Mouse (Mus musculus) cerebellum, adult 2 months (tissue): ENCODE data around the gene Nek1.

ENCODE experiments used
- CTCF ChIP-seq: fragments of 200-500 bp; IDR thresholded peaks from 2 replicates; pipeline ENCODE4 v1.5.1; 2011; ENCODE audit warnings: low read depth, mild to moderate bottlenecking, control low read depth, low read length, moderate library complexity, borderline replicate concordance; ENCODE audit not compliant: insufficient read depth
- POLR2A ChIP-seq: fragments of 200-500 bp; IDR thresholded peaks from 2 replicates; pipeline ENCODE4 v1.6.1; 2011; ENCODE audit warnings: low read length, control low read depth, borderline replicate concordance; ENCODE audit not compliant: insufficient read depth

DNA sequence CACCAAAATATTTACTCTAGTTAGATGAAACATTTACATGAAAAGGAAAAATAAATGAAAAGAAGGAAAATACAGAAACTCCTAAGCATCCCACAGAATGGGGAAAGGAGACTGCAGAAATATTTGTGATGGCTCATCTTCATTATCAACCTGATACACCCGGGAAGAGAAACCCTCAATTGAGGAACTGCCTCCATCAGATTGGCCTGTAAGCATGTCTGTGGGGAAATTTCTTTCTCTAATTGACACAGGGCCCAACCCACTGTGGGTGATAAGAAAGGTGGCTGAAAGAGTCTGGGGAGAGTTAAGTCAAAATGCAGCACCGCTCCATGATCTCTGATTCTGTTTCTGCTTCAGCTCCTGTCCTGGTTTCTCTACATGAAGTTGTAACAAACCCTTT is 19.5 kb upstream of the Nek1 start:
- TF ChIP-seq CTCF, result no peak
- no peak for TF ChIP-seq POLR2A
